Mouse (Mus musculus): ENCODE data around the gene Gipc1. TPM values are rescaled to one million over a fixed set of nuclear protein-coding genes. Genes with fewer than 3 reads are reported as not detected.

Gipc1 gene
- polyA plus RNA-seq, 1 experiment from 2014 or later = 123 TPM

- no peak overlapping the region for H3K9ac ChIP-seq (replicated peaks; ENCODE audit: low read depth)
- 66% methylated on average over 10 of the region's 17 CpGs for WGBS
- peak; percentile 38 for DNase-seq (ENCODE audit: low spot score)
Observed at GRCm38 (mm10) chr8:83695351-83696106, 43.1 kb downstream of the Gipc1 start.

GRCm38 (mm10) chr8:83697374-83698220, 45.1 kb downstream of the Gipc1 start:
- Histone ChIP-seq H3K9me3 (ENCODE audit: low read length) (no peaks in the 10 kb centered on the region), H3K4me2 (replicated peaks; ENCODE audit: low read depth, low read length) (peak overlapping the region; percentile 93), H3K9ac (replicated peaks; ENCODE audit: low read depth) (peak overlapping the region; percentile 95), H3K27ac (ENCODE audit: low read length) (peak overlapping the region; percentile 92), H3K27me3 (replicated peaks; ENCODE audit: insufficient read depth, low read length) (no peaks in the 10 kb centered on the region), H3K36me3 (ENCODE audit: insufficient read depth, low read length) (0 out of 2 replicates have a peak, but pooled peaks cover under 1% of the 10 kb centered on the region), H3K4me3 (ENCODE audit: low read depth, low read length) (peak overlapping the region; percentile 90), H3K4me1 (ENCODE audit: insufficient read depth, low read depth, low read length) (peaks cover 30% of the 10 kb centered on the region; the same call in 1 of the 2 replicates)
- peak; percentile 31 for TF ChIP-seq CTCF (IDR thresholded peaks at IDR 0.05)
- TF ChIP-seq EP300 (IDR thresholded peaks at IDR 0.05) = no peak
- DNase-seq (ENCODE audit: low spot score) (peak; percentile 92), ATAC-seq (peak; percentile 79)
- 30% methylated on average over 19 of the region's 19 CpGs for WGBS

More at GRCm38 (mm10) chr8:83695351-83696106, 43.1 kb downstream of the Gipc1 start:
- Histone ChIP-seq H3K27me3 (replicated peaks; ENCODE audit: insufficient read depth, low read length) (no peaks in the 10 kb centered on the region), H3K4me1 (ENCODE audit: insufficient read depth, low read depth, low read length) (peaks cover 30% of the 10 kb centered on the region; the same call in 1 of the 2 replicates), H3K36me3 (ENCODE audit: insufficient read depth, low read length) (peaks cover 20% of the 10 kb centered on the region; the same call in 1 of the 2 replicates), H3K27ac (ENCODE audit: low read length) (peak overlapping the region; percentile 38; the same call in 1 of the 2 replicates), H3K9me3 (ENCODE audit: low read length) (no peaks in the 10 kb centered on the region), H3K4me3 (ENCODE audit: low read depth, low read length) (no peak overlapping the region), H3K4me2 (replicated peaks; ENCODE audit: low read depth, low read length) (no peak overlapping the region)
- ATAC-seq = no peak
- TF ChIP-seq EP300 (IDR thresholded peaks at IDR 0.05) (no peak), CTCF (IDR thresholded peaks at IDR 0.05) (no peak)

- Histone ChIP-seq H3K4me1 (ENCODE audit: insufficient read depth, low read depth, low read length) (peaks cover 30% of the 10 kb centered on the region; the same call in 1 of the 2 replicates), H3K4me2 (replicated peaks; ENCODE audit: low read depth, low read length) (peak overlapping the region; percentile 93), H3K36me3 (ENCODE audit: insufficient read depth, low read length) (no peaks in the 10 kb centered on the region), H3K9ac (replicated peaks; ENCODE audit: low read depth) (peak overlapping the region; percentile 95), H3K27ac (ENCODE audit: low read length) (peak overlapping the region; percentile 92), H3K4me3 (ENCODE audit: low read depth, low read length) (peak overlapping the region; percentile 90), H3K9me3 (ENCODE audit: low read length) (no peaks in the 10 kb centered on the region), H3K27me3 (replicated peaks; ENCODE audit: insufficient read depth, low read length) (no peaks in the 10 kb centered on the region)
- 3% methylated on average over 15 of the region's 15 CpGs for WGBS
- peak; percentile 10 for ATAC-seq
- DNase-seq (ENCODE audit: low spot score) = peak; percentile 46
- no peak for TF ChIP-seq EP300 (IDR thresholded peaks at IDR 0.05)
- TF ChIP-seq CTCF (IDR thresholded peaks at IDR 0.05) = no peak
Observed at GRCm38 (mm10) chr8:83698291-83698660, 45.8 kb downstream of the Gipc1 start.

GRCm38 (mm10) chr8:83698661-83699453, 46.4 kb downstream of the Gipc1 start, which contains the start of gene Pkn1:
TSS of gene Pkn1 (minus strand) at chr8:83699179.
- peak within 1 kb of the TSS; percentile 90 for H3K4me3 ChIP-seq (ENCODE audit: low read depth, low read length)
- TF ChIP-seq EP300 (IDR thresholded peaks at IDR 0.05) = no peak
- no peak; the same call in 1 of the 2 replicates for TF ChIP-seq CTCF (IDR thresholded peaks at IDR 0.05)
- peak within 1 kb of the TSS; percentile 95 for H3K9ac ChIP-seq (replicated peaks; ENCODE audit: low read depth)
- no peaks in the 10 kb centered on the region for H3K9me3 ChIP-seq (ENCODE audit: low read length)
- H3K4me2 ChIP-seq (replicated peaks; ENCODE audit: low read depth, low read length) = peak within 1 kb of the TSS; percentile 93
- H3K27ac ChIP-seq (ENCODE audit: low read length) = peak within 1 kb of the TSS; percentile 92
- 2% methylated on average over 47 of the region's 85 CpGs for WGBS
- H3K36me3 ChIP-seq (ENCODE audit: insufficient read depth, low read length) = no peaks in the 10 kb centered on the region
- no peaks in the 10 kb centered on the region for H3K27me3 ChIP-seq (replicated peaks; ENCODE audit: insufficient read depth, low read length)
- peaks cover 26% of the 10 kb centered on the region; the same call in 1 of the 2 replicates for H3K4me1 ChIP-seq (ENCODE audit: insufficient read depth, low read depth, low read length)
- peak; percentile 91 for DNase-seq (ENCODE audit: low spot score)
- peak; percentile 92 for ATAC-seq

- TF ChIP-seq CTCF (IDR thresholded peaks at IDR 0.05) (no peak), EP300 (IDR thresholded peaks at IDR 0.05) (no peak)
- Histone ChIP-seq H3K4me2 (replicated peaks; ENCODE audit: low read depth, low read length) (peak overlapping the region; percentile 93), H3K4me3 (ENCODE audit: low read depth, low read length) (peak overlapping the region; percentile 90), H3K27ac (ENCODE audit: low read length) (peak overlapping the region; percentile 92), H3K9me3 (ENCODE audit: low read length) (no peaks in the 10 kb centered on the region), H3K36me3 (ENCODE audit: insufficient read depth, low read length) (no peaks in the 10 kb centered on the region), H3K9ac (replicated peaks; ENCODE audit: low read depth) (no peak overlapping the region; the same call in 1 of the 2 replicates), H3K4me1 (ENCODE audit: insufficient read depth, low read depth, low read length) (peaks cover 25% of the 10 kb centered on the region; the same call in 1 of the 2 replicates), H3K27me3 (replicated peaks; ENCODE audit: insufficient read depth, low read length) (no peaks in the 10 kb centered on the region)
- DNase-seq (ENCODE audit: low spot score) (no peak), ATAC-seq (no peak)
- 13% methylated on average over 9 of the region's 9 CpGs for WGBS
Observed at GRCm38 (mm10) chr8:83699566-83699965, 47.1 kb downstream of the Gipc1 start.

All from lung, postnatal 0 days (tissue).